Mouse (Mus musculus): Measurements from ENCODE around the gene Pla2g2d. TPM values are rescaled to one million over a fixed set of nuclear protein-coding genes. Genes with fewer than 3 reads are reported as not detected.
"Not testable (repeated sequence)": the region's sequence is repeated elsewhere in the genome, so short reads cannot be mapped to it uniquely, and the experiment has no call there.

Pla2g2d gene
- total RNA-seq, 1 experiment from 2014 or later: not detected

DNA sequence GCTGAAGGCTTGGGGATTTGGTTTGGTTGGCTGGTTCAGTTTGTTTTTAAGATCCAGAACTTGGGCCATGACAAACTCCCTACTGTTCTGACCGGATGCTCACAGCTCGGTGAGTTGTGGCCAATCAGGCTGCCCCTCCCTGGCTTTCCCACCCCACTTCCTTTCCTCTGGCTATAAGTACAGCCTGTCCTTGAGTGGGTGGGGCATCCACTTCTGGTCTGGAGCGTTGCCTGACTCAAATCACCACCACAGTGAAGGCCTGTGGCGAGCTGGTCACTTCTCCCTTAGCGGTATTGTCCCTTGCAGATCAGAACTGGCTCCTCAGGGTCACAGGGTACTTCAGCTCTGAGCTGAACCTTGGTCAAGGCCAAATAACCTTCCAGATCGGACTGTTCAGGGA lies 42.2 kb downstream of the Pla2g2d start:
- ATAC-seq (ENCODE audit: extremely low read depth, insufficient number of reproducible peaks, low FRiP score, poor library complexity, severe bottlenecking): no peak

DNA sequence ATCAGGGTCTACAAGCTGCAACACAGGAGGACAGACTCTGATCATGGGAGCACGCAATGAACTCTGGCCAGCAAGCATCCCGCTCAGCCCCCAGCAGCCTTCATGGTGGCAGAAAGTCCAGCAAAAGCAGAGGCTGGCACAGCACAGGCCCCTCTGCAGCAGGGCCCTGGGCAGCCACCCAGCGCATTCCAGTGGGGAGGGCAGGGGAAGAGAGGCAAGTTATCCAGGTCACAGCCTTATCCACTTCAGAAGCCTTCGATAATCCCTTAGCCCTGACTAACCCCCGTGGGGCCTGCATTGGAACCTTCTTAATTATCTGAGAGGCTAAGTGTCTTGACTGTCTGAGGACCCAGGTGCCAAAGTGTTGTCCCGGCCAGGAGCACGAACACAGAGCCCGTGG lies 43.6 kb downstream of the Pla2g2d start:
- ATAC-seq (ENCODE audit: extremely low read depth, insufficient number of reproducible peaks, low FRiP score, poor library complexity, severe bottlenecking): no peak

DNA sequence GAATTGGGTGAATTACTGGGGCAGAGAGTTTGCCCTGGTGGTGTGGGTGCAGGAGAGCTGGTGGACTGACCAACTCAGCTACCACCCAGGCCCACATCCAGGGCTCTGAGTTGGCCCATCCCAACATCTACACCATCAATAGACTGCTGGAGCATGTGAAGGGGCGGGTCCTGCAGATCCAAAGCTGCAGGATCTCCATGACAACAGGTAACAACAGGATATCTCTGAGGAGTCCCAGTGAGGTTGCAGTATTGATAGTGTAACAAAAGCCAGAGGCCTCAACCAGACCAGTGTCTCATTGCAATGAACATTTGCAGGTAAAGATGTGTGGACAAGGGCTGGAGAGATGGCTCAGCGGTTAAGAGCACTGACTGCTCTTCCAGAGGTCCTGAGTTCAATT lies 45.5 kb downstream of the Pla2g2d start:
- ATAC-seq (ENCODE audit: extremely low read depth, insufficient number of reproducible peaks, low FRiP score, poor library complexity, severe bottlenecking): no peak

DNA sequence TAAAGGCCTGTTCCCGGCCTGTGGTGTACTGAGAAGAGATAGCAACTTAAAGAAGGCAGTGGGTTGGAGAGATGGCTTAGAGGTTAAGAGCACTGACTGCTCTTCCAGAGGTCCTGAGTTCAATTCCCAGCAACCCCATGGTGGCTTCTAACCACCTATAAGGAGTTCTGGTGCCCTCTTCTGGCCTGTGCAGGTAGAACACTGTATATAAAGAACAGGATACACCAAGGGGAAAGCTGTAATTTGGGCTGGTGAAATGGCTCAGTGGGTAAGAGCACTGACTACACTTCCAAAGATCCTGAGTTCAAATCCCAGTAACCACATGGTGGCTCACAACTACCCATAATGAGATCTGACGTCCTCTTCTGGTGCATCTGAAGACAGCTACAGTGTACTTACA lies 48.6 kb downstream of the Pla2g2d start:
- ATAC-seq (ENCODE audit: extremely low read depth, insufficient number of reproducible peaks, low FRiP score, poor library complexity, severe bottlenecking): not testable (repeated sequence)

DNA sequence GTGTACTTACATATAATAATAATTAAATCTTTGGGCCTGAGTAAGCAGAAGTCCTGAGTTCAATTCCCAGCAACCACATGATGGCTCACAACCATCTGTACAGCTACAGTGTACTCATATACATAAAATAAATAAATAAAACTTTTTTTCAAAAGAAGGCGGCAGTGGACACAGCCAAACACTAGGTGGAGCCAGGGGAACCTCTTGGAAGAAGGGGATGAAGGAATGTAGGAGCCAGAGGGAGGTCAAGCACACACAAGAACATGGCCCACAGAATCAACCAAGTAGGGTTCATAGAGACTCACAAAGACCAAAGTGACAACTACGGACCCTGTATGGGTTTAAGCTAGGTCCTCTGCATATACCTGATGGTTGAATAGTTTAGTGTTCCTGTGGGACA lies 49.1 kb downstream of the Pla2g2d start:
- ATAC-seq (ENCODE audit: extremely low read depth, insufficient number of reproducible peaks, low FRiP score, poor library complexity, severe bottlenecking): no peak

DNA sequence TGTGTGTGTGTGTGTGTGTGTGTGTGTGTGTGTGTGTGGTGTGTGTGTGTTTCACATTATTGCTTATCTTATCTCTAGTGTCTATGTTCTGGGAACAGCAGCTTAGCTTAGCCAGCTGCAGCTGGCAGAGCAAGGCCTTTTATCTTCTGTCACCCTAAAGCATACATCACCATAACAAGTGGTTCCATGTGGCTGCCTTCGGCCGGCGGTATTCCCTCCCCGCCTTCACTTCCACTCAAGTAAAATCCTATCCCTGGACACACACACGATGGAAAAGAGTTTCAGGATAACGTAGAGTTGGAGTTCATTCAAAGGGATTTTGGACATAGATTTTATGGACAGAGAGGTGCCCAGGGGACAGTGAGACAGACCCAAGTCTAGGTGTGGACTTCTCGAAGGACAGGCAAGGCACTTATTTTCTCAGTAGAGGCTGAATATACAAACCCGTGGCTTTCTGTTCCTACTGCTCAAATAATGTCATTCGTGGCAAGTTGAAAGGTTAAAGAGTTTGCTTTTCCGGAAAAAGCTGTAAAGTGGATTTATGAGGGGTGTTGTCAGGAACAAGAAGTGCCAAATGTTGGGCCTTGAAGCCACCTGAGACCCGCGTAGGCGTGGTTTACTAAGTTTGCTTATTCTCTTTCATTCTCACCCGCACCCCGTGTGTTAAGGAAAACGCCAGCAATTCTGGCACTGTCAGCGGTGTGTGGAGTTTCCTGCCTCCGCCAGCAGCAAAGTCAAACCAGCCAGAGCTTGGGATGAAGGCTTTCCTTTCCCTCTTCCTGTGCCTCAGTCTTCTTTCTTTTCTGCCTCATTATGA lies 50.4 kb downstream of the Pla2g2d start:
- ATAC-seq (ENCODE audit: extremely low read depth, insufficient number of reproducible peaks, low FRiP score, poor library complexity, severe bottlenecking): no peak

DNA sequence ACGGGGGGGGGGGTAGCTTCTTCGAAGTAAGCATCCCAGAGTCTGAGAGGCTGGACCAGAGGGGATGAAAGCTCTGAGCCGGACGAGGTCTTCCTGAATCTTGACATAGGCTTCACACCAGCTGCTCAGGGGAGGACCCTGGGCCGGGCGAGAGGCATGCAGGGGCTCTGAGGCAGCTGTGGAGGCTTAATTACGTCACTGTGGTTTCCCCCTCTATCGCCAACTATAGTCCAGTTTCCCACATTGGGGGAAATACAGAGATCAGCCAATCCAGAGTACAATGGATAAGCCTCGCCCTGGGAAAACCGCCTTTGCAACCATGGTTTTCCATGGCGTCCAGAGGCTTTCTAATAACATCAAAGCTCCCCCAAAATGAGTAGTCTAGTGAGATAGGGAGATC lies 51.6 kb downstream of the Pla2g2d start:
- no peak for ATAC-seq (ENCODE audit: extremely low read depth, insufficient number of reproducible peaks, low FRiP score, poor library complexity, severe bottlenecking)

Other genes with a start within 250 kb of the Pla2g2d start
- gene Vwa5b1, start 139.9 kb upstream of the Pla2g2d start, total RNA-seq (2017): not detected in 2 replicates
- gene Pla2g2c, start 50.9 kb upstream of the Pla2g2d start, total RNA-seq (2017): not detected in 2 replicates
- gene Ubxn10, start 38.6 kb upstream of the Pla2g2d start, total RNA-seq (2017): not detected in 2 replicates
- gene Pla2g2f, start 18.1 kb upstream of the Pla2g2d start, total RNA-seq (2017): not detected in 2 replicates
- gene Pla2g5, start 87.7 kb downstream of the Pla2g2d start, total RNA-seq (2017): not detected in 2 replicates
- not detected in 2 replicates for gene Gm13030, start 98.2 kb downstream of the Pla2g2d start, total RNA-seq (2017)
- gene Pla2g2e, start 102.2 kb downstream of the Pla2g2d start, total RNA-seq (2017): not detected in 2 replicates
- gene Otud3, start 138.2 kb downstream of the Pla2g2d start, total RNA-seq (2017): 19.8 and 23.3 TPM in 2 replicates
- not detected in 2 replicates for gene Rnf186, start 191.4 kb downstream of the Pla2g2d start, total RNA-seq (2017)
- gene Tmco4, start 197.2 kb downstream of the Pla2g2d start, total RNA-seq (2017): 16.5 and 22.1 TPM in 2 replicates